Mouse (Mus musculus) 3T3-L1 (cell line): ENCODE results near the gene Gm9918.

ENCODE experiments used
- DNase-seq: peaks from one replicate; pipeline ENCODE4 v3.0.0-alpha.2; 2015; ENCODE audit warnings: low read depth, low spot score

The Gm9918 gene

DNA sequence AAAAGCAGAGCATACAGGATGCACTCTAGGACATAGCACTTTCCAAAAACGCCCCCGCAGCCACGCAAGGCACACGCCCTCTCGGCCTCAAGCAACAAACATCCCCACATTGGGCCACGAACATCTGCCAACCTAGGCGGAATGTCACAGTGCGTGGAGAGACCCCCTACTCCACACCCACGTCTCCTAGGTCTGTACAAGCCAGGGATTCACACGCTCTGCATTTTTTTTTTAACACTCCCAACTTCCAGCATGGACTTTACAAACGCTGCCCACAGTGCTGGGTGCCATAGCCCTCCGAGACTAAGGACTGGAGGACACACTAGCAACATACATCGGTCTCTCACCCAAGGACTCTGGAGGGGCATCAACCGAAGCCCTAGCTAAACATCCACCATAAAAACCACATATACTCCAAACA is 24.9 kb upstream of the Gm9918 start:
- peak; percentile 56 for DNase-seq

- peak; percentile 95 for DNase-seq
Observed at GRCm38 (mm10) chr15:102245891-102246741, 24.2 kb upstream of the Gm9918 start.

GRCm38 (mm10) chr15:102246866-102247251 is 23.5 kb upstream of the Gm9918 start:
- peak; percentile 98 for DNase-seq

- no peak for DNase-seq
Observed at GRCm38 (mm10) chr15:102247252-102248130, 22.9 kb upstream of the Gm9918 start.

DNA sequence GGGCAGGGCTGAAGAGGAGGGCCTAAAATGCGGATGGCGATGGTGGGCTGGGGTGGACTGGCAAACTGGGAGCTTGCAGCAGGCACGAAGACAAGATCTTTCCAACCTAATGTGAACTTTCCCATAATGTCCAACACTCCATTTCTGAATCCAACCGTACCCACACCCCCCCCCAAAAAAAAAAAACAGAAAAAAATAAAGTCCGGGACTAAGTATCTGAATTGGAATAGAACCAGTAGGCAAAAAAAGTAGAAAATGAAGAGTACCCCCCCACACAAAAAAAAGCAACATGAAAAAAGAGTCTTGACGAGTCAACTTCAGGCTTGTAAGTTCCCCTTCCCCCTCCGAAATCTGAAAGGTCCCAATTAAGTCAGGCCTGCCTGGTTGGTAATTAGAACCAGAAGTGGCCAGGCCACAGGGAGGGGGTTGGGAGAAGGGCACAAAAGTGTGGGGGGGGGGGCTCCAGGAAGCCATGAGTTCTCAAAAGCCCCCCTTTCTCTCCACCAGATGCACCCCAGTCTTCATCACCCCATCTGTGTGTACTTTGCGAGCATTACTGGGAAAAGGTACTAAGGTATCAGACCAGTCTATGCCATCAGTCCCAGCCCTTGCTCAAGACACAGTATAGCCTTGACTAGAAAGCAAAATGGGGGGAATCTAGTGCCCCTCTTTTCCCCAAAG is 22.1 kb upstream of the Gm9918 start:
- DNase-seq, result peak; percentile 71

DNA sequence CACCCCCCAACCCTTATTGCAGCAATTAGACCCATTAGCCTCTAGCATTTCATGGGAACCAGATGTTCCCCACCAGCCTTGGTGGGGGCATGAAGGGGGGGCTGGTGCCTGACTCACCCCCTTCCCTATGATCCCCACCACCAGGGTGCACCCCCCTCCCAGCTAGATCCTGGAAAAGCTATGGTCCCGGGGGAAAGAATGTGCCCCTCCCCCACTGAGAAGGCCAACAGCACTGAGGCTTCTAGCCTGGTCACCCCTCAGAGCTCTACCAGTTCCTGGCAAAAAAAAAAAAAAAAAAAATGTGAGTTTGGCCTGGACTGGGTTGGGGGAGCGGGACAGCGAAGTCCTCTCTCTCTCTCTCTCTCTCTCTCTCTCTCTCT is 21.6 kb upstream of the Gm9918 start:
- DNase-seq, result peak; percentile 43

DNA sequence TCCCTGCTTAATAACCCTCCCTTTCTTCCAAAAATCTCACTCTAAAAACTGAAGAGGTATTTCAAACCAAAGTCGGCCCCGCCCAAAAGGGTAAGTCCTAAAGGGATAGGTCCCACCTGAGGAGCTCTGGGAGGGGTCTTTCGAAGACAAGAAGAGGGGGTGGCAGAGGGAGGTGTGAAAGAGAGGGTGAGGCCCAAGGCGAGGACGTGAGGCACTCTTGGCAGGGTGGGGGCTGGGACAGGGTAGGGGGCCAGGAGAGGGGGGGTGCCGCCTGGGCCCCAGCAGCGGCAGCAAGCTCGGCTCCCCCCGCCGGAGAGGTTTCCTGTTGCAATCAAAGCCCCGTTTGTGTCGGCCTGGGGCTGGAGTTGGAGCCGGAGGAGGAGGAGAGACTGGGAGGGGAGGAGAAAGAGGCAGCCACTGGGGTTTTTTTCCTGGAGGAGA is 21.1 kb upstream of the Gm9918 start:
- no peak for DNase-seq

DNA sequence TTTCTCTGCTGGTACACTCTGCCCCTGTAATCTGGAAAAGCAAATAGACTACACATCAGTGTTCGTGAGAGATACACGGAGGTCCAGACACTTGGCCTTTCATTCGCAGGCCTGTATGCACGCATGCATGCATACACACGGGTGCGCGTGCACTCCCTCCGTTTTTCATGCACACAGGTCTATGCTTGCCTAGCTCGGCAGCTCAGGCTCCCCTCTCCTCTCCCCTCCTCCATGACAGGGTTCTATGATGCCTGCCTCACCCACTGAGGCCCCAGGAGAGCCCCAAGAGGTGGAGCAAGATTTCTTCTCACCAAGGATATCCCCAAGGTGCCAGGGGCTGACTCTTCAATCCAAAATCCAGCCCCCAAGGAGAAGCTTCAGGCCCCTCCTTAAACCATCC is 20.4 kb upstream of the Gm9918 start:
- DNase-seq, result no peak

GRCm38 (mm10) chr15:102250521-102250920 is 19.8 kb upstream of the Gm9918 start:
- DNase-seq, result no peak

DNA sequence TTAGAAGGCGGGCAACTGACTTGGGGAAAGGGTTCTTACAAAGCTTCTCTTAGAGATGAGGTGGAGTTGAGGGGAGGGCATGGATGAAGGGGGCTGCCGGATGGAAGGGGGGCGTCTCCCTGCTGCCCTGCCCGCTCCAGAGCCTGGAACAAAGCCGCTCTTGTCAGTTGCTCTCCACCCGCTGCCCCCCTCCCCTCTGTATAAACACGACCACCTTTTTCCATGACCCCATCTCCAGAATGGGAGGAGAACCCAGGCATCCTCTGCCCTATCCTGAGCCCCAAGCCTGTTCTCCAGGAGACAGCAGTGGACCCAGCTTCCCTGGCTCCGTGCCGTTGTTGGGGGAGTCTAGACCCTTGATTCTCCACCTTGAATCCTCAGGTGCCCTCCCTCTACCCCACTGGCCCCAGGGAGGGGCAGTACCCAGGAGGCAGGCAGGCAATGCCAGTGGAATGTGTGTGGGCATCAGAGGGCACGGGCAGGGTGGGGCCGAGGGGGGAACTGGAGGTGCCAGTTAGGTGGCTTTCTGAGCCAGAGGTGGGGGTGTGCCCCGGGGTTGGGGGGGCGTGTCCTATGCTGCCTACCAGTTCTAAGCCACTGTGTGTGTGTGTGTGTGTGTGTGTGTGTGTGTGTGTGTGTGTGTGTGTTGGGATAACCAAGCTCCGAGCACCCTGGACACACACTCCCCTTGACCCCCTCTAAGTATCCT is 14.7 kb upstream of the Gm9918 start:
- DNase-seq, result no peak

DNA sequence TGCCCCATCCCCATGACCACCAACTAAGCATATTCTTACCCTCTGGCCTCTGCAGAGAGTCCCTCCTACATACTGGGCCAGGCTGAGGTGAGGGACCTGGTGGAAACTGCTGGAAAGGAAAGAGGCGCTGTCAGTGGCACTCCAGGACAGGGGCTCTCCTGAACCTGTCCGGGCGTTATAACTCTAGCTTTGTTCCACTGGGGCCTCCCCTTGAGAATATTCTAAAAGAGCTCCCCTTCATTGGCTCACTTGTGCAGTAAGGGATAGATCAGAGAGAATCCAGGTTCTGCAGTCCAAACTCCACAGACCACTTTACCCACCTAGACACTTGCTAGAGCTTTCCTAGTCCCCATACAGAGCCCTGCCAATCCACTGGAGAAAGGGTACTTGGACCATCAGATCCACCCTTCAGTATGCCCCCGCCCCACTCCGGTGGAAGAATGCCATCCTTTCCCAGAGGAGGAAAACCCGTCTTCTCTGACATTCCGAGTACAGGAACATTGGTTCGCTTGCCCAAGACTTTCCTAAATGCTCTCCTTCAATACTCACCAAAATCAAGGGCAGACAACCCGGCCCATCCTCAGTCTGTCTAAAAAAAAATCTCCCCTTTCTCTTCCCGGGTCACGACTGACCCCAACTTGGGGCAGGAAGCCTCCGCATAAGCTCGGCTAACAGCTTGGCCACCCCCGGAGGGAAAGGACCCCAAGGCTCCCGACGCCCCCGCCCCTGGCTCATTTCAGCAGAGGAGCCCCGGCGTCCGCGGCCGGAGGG is 13.7 kb upstream of the Gm9918 start:
- peak; percentile 42 for DNase-seq

DNA sequence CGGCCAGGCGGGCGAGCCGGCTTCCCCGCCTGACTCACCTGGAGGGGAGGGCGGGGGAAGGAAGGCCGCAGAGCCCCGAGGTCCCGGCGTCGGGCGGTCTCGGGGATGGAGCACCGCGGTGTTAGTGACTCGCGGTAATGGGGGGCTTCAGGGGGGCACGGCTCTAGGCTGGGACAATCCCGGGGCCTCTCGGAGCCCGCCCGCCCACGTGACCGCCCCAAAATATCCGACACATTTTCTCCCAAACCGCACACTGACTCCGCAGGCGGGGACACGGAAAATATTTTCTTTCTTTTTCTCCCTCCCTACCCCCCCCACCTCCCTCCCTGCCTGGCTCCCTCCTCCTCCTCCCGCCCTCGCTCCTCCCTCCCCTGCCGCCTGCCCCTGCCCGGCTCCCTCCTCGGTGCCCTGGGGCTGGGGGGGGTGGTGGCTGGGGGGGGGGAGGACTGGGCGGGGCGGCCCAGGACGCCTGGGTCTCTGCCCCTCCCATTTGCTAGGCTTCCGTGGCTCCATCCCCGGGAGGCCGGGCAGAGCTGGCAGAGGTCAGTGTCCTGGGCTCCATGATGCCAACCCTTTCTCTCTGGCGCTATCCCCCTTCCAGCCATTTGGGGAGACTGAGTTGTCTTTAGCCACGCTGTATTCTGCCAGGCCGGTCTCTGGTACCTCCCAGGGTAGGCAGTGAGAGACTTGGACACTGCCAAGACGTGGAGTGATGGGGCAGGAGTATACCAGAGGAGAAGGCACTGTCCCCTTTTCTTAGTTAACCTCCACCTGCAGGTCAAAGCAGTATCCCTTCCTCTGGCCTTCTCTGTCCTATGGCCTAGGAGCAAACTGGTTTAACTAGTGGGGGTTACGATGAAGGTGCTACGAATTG is 12.9 kb upstream of the Gm9918 start, which contains the start of gene Rarg:
Gene Rarg (minus strand): TSS at position 316 of the 874 bp plus-strand sequence.
- DNase-seq, result peak; percentile 81

GRCm38 (mm10) chr15:102258076-102258470 is 12.3 kb upstream of the Gm9918 start:
- DNase-seq, result peak; percentile 66

DNA sequence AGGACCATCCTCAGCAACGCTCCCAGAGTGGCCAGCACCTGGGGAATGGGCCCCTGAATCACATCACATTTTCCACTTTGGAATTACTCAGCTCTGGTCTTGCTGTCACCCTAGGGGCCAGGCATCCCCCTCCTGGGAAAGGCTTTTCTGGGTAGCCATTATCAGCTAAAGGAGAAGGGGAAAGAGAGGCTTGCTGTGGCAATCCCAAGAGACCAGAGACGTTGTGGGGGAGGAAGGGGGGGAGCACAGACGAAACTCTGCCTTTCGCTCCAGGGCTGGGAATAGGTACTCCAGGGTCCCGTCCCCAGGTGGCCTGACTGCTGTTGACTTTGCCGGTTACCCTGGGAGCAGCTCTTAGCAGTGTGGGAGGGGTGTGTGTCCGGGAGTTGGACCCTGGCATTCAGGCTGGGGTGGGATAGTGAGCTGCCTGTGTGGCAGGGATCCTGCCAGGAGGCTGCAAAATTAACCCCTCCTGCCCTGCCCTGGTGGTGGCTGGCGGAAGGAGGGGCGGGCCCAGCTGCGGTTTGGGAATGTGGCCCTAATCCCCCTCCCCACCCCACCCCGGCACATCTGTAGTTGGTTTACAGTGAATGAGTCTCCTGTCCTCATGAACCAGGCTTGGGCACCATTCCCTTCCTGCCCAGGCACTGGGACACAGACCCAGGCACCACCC is 11.6 kb upstream of the Gm9918 start:
- peak; percentile 51 for DNase-seq

GRCm38 (mm10) chr15:102262582-102262981 is 7.8 kb upstream of the Gm9918 start:
- no peak for DNase-seq

DNA sequence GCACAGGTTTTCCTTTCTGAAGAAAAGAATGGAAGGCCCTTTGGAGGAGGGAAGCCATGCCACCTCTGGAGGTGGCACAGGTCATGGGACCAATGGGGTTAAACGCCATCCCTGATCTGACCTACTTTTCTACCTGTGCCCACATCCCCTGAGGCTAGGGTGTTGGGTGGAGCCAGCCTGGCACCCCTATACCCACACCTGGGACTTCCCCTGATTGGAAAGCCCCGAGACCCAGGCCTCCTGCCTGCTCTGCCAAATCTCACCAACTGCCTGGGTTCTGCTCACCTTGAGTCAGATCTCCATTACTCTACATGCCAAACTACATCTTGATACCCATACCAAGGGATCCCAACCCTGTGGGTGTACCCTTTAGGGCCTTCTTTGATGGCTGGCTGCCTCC is 7.3 kb upstream of the Gm9918 start:
- no peak for DNase-seq

DNA sequence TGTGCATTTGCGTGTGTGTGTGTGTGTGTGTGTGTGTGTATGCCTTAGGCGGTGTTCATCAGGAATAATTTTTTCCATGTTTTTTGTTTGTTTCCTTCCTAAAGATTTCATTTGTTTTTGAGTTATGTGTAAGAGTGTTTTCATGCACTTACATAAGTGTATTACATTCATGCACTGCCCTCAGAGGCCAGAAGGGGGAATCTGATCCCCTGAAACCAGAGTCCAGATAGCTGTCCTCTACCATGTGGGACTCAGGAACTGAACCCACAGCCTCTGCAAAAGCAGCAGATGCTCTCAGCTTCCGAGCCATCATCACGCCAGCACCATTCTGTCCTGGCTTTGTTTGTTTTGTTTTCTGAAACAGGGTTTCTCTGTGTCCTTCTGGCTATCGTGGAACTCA is 4.8 kb upstream of the Gm9918 start:
- peak; percentile 56 for DNase-seq

GRCm38 (mm10) chr15:102271441-102271840 is 1.1 kb downstream of the Gm9918 start:
- no peak for DNase-seq
